Mouse (Mus musculus) urinary bladder, postnatal 10 days (tissue): ENCODE measurements around the gene Olfr152.

Experiments used
- DNase-seq: peaks from one replicate; pipeline ENCODE4 v3.0.0; 2022; ENCODE audit warnings: low spot score

Olfr152 gene

DNA sequence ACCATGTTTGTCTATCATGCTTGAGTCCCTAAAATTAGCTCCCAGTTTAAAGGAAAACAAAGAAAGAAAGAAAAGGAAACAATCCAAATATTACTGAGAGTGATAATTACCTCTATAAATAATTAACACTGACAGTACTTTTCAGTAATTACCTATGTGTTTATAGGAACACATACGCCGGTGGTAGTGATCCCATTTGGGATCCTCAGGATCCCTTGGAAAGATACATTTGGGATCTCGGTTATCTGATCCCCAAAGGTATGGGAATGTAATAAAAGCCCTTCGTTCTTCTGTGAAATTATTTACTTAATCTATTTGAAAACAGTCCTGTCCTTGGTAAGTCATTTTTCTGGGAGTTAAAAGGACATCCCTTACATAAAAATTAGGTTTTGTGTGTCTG, at the start of gene Olfr152:
Gene Olfr152 (plus strand): TSS at position 301 of the 400 bp plus-strand sequence.
- no peak for DNase-seq

DNA sequence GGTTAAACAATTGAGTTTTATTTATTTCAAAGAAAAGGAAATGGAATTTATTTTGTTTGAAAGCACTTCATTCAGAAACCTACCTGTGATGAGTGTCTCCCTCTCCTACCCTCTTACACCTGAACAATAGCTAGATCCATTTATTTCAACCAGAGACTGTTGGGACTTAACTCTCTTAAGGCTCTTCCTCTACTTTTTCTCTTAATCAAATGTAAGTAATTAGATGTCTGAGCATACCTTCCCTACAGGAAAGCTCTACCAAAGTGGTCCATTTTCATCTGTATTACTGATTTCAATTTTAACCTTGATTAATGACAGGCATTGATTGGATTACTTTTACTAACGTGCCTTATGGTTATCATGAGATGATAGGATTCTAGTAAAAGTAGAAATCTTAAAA, 39.4 kb upstream of the Olfr152 start, which contains the start of gene Olfr1138:
Gene Olfr1138 (minus strand): TSS at position 101 of the 400 bp plus-strand sequence.
- no peak for DNase-seq

DNA sequence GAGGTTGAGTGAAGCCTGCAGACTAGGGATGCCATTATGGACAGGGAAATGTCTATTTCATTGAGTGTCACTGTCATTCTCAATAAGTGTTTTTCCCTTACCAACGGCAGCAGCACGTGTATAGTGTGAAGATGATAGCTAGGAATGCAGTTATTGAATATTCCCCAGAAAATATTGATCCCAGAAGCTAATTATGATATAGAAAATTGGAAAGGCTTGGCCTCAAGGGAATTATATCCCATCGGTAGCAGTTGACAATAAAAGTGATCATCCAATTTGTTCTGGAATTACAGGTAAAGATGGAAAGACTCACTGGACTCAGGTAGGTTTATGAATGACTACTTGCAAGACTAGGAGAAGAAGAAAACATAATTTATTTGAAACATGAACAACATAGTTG, 35.8 kb upstream of the Olfr152 start, which contains the start of gene Olfr1140:
Gene Olfr1140 (plus strand): TSS at position 301 of the 400 bp plus-strand sequence.
- DNase-seq, result no peak

DNA sequence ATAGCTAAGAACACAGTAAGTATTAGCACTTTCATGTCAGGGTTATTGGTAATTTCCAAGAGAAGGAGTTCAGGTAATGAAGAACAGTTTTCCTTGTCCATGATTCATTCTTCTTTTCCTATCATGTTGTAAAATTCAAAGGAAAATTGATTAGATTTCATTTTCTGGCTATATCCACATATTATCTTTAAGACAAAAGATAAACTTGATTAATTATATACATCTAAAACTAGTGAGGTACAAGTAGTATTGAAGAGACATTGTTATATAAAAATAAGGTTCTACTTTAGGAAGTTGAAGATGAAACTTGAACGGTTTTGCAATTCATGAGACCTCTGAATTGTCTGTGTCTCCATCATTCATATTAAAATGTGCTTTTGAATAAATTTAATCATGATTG, 25.4 kb upstream of the Olfr152 start, which contains the start of gene Olfr1141:
Gene Olfr1141 (minus strand): TSS at position 101 of the 400 bp plus-strand sequence.
- DNase-seq, result no peak

GRCm38 (mm10) chr2:87776143-87776542, 3.1 kb upstream of the Olfr152 start:
- DNase-seq, result no peak

GRCm38 (mm10) chr2:87800292-87800691, 21.0 kb downstream of the Olfr152 start, which contains the start of gene Olfr1143:
Gene Olfr1143, plus strand, starts transcription at chr2:87800592.
- no peak for DNase-seq

- DNase-seq, result no peak
These were observed 30.2 kb downstream of the Olfr152 start, which contains the start of gene Olfr1145 for GRCm38 (mm10) chr2:87809522-87809921. Gene Olfr1145, plus strand, starts transcription at chr2:87809822.

DNA sequence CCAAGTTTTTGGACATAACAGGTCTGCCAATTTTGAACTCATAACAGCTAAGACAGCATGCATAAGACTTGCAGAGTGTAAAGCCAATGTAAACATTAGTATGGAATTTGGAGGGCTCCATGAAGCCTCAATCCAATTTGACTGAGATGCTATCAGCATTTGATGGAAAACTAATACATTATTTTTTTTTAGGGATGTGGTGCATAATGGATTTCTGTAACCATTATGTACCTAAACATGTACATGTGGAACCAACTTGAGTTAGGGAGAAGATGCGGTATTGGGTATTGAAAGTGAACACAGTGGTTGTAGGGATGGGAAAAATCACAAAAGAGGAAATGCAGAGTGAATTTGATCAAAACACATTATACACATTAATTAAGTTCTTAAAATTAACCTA, 51.0 kb downstream of the Olfr152 start, which contains the start of gene Olfr1148:
Gene Olfr1148 (plus strand): TSS at position 301 of the 400 bp plus-strand sequence.
- DNase-seq, result no peak
